Mouse (Mus musculus) liver, embryonic 14.5 days (tissue): ENCODE results near the gene Ucp3. TPM values are rescaled to one million over a fixed set of nuclear protein-coding genes. Genes with fewer than 3 reads are reported as not detected.

Experiments used
- ATAC-seq: fragments of 200-750 bp; cut with Nextera tagmentation; 2 replicates; pipeline ENCODE4 v1.8.0; 2017; ENCODE audit warnings: moderate number of reproducible peaks, mild to moderate bottlenecking, moderate library complexity; ENCODE audit not compliant: insufficient read depth
- DNase-seq, 3 experiments: peaks; one replicate each; pipeline ENCODE4 v3.0.0-alpha.2; 2012 to 2013; ENCODE audit warnings: low read depth in 3 of 3, low spot score in 3 of 3
- H3K27ac ChIP-seq: fragments of 300-500 bp; sonication (generic); 2 replicates; pipeline ENCODE4 v1.5.1; 2014; ENCODE audit warnings: moderate library complexity, mild to moderate bottlenecking, control low read depth, inconsistent platforms
- H3K27me3 ChIP-seq: fragments of 300-500 bp; sonication (generic); 2 replicates; pipeline ENCODE4 v1.6.1; 2014; ENCODE audit warnings: mild to moderate bottlenecking, low read length, moderate library complexity; ENCODE audit not compliant: control insufficient read depth, insufficient read depth
- H3K36me3 ChIP-seq: fragments of 300-500 bp; sonication (generic); replicated peaks from 2 replicates; pipeline ENCODE4 v1.6.1; 2014; ENCODE audit warnings: low read depth; ENCODE audit not compliant: control insufficient read depth, insufficient read depth
- H3K4me1 ChIP-seq, 2 experiments: fragments of 200-500 bp in 1 of 2; fragments of 300-500 bp in 1 of 2; sonication (generic) in 1 of 2; replicated peaks; 2 replicates each; pipeline ENCODE4 v1.6.1; 2012 to 2014; ENCODE audit warnings: antibody characterized with exemption in 1 of 2, inconsistent platforms in 1 of 2, low read length in 1 of 2; ENCODE audit not compliant: control insufficient read depth in 2 of 2, insufficient read depth in 2 of 2
- H3K4me2 ChIP-seq: fragments of 300-500 bp; sonication (generic); 2 replicates; pipeline ENCODE4 v1.6.1; 2014; ENCODE audit warnings: low read depth, mild to moderate bottlenecking, control low read depth, moderate library complexity
- H3K4me3 ChIP-seq, 2 experiments: fragments of 200-500 bp in 1 of 2; fragments of 300-500 bp in 1 of 2; sonication (generic) in 1 of 2; 2 replicates each; pipeline ENCODE4 v1.5.1; 2012 to 2014; ENCODE audit warnings: low read depth in 2 of 2, low read length in 2 of 2, mild to moderate bottlenecking in 2 of 2, control low read depth in 1 of 2, inconsistent platforms in 1 of 2, moderate library complexity in 1 of 2; ENCODE audit not compliant: insufficient read depth in 1 of 2
- H3K9ac ChIP-seq: fragments of 300-500 bp; sonication (generic); replicated peaks from 2 replicates; pipeline ENCODE4 v1.6.1; 2014; ENCODE audit warnings: mild to moderate bottlenecking, control low read depth, moderate library complexity
- H3K9me3 ChIP-seq: fragments of 300-500 bp; sonication (generic); 2 replicates; pipeline ENCODE4 v1.6.1; 2016; ENCODE audit warnings: low read length, mixed read lengths; ENCODE audit not compliant: control insufficient read depth
- CTCF ChIP-seq: IDR thresholded peaks from 2 replicates; pipeline ENCODE4 v1.5.1; 2016; ENCODE audit warnings: antibody characterized with exemption, low read depth, control low read depth
- EP300 ChIP-seq: IDR thresholded peaks from 2 replicates; pipeline ENCODE4 v1.6.1; 2016; ENCODE audit warnings: antibody characterized with exemption, low read depth
- WGBS: fragments of 180-500 bp; shearing (Covaris S2); extraction: QIAGEN DNeasy Blood & Tissue Kit; methylation state at CpG from one replicate; pipeline ENCODE4 v1.1.7; 2014; ENCODE audit not compliant: insufficient replicate concordance; 5-methylcytosine and 5-hydroxymethylcytosine counted together
- polyA plus RNA-seq, 2 experiments: library from polyadenylated mRNA; depleted of rRNA in 1 of 2; stranded (reverse) in 1 of 2; unstranded in 1 of 2; fragments of >200 nt; fragmentation: Nextera tagmentation in 1 of 2; extraction: Ambion mirVana in 1 of 2; gene quantifications; 2 replicates each; pipeline versions ENCODE4 v1.2.1 to v1.2.3; 2012 to 2014

Ucp3 gene
- polyA plus RNA-seq (2012; rRNA removed) (0.02 TPM in 1 of 2 replicates, not detected in the other), polyA plus RNA-seq (2014; fragmentation: Nextera tagmentation; extraction: Ambion mirVana) (not detected in 2 replicates)

DNA sequence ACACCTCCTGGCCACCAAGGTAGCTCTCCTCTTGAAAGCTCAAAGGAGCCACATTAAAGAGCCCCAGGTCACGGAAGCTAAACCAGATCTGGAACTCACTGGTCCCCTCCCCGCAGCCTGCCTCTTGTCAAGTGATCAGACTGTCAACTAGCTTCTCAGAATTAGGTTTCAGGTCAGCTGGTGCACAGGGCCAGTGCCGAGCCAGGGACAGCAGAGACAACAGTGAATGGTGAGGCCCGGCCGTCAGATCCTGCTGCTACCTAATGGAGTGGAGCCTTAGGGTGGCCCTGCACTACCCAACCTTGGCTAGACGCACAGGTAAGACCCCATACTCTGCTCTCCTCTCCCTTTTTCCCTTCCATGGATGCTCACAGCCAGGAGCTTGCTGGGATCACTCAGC, at the start of gene Ucp3:
Gene Ucp3, plus strand, starts transcription at position 214 of the 400 bp plus-strand sequence.
- H3K4me1 ChIP-seq, result peaks cover 24 to 30% of the 10 kb centered on the region in 2 experiments
- H3K4me2 ChIP-seq, result no peak within 1 kb of the TSS
- H3K27me3 ChIP-seq, result no peaks in the 10 kb centered on the region
- H3K9ac ChIP-seq, result no peak within 1 kb of the TSS
- H3K27ac ChIP-seq, result no peak within 1 kb of the TSS
- no peak within 1 kb of the TSS for H3K4me3 ChIP-seq
- DNase-seq (no peak), ATAC-seq (no peak)
- H3K36me3 ChIP-seq, result no peaks in the 10 kb centered on the region
- 73% methylated on average over 6 of the region's 6 CpGs for WGBS
- no peak for TF ChIP-seq EP300
- no peak for TF ChIP-seq CTCF
- no peaks in the 10 kb centered on the region for H3K9me3 ChIP-seq

DNA sequence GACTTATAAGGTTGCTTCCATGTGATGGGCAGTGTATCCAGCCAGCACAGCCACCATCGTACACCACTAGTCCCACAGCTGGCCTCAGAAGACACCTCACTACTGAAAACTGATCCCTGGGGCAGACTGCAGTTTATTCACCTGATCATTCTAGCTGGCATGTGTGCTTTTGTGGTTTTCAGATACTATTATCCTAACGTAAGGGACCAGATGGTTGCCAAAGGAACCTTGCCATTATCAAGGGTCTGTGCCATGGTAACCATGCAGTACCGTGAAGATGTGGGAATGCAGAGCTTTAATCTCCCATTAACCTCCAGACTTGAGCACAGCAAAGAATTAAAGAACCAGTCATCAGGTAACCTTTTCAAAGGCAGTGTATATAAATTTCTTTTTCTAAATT, 47.0 kb upstream of the Ucp3 start:
- Histone ChIP-seq H3K9ac (no peak overlapping the region), H3K4me3 (no peak overlapping the region), H3K27me3 (no peaks in the 10 kb centered on the region), H3K4me2 (no peak overlapping the region), H3K9me3 (no peaks in the 10 kb centered on the region), H3K27ac (no peak overlapping the region), H3K4me1 (no peaks in the 10 kb centered on the region), H3K36me3 (peaks cover 33% of the 10 kb centered on the region)
- 80% methylated on average over 3 of the region's 3 CpGs for WGBS
- ATAC-seq (no peak), DNase-seq (no peak)
- TF ChIP-seq EP300, result no peak
- no peak for TF ChIP-seq CTCF

DNA sequence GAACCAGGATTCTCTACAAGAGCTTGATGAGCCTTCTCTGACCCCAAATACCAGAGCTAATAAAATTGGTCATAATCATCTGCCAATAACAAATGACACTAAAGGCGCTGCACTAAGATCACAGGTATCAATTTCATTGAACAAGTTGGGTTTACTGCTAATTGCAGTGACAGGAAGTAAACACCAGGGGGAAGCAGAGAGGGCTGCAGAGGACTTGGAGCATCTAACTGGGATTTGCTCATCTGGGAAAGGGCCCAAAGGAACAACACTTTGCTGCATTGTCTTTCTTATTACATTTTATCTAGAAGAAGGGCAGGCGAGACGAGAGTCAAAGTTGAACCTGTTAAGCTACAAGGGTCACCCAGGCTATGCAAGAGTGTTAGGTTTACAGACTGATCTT, 43.7 kb upstream of the Ucp3 start:
- Histone ChIP-seq H3K9me3 (no peaks in the 10 kb centered on the region), H3K4me3 (no peak overlapping the region), H3K27me3 (no peaks in the 10 kb centered on the region), H3K36me3 (peaks cover 45% of the 10 kb centered on the region), H3K4me1 (no peaks in the 10 kb centered on the region), H3K27ac (no peak overlapping the region), H3K9ac (no peak overlapping the region), H3K4me2 (no peak overlapping the region)
- DNase-seq (peak; percentile 44), ATAC-seq (no peak)
- TF ChIP-seq EP300 (peak; percentile 20; the same call in 1 of the 2 replicates), CTCF (peak; percentile 95)
- WGBS, result 39% methylated on average over 3 of the region's 3 CpGs

DNA sequence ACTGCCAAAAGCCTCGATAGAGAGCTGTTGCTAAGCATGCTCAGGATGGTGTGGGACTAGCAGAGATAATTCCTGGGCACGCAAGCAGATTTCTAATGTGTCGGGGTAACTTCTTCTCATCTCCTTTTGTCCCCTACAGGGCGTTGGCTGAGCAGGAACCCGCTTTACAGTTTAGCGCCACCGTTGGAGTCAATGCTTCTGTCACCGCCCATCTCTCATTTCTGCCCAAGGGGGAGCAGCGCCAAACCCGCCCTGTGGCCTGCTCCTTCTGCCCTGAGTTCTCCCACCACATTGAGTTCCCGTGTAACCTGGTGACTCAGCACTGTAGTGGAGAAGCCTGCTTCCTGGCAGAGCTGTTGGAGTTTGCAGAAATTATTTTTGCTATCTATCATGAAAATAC, 42.9 kb upstream of the Ucp3 start:
- Histone ChIP-seq H3K36me3 (peaks cover 41% of the 10 kb centered on the region), H3K4me3 (no peak overlapping the region), H3K9me3 (no peaks in the 10 kb centered on the region), H3K9ac (no peak overlapping the region), H3K27ac (no peak overlapping the region), H3K4me1 (no peaks in the 10 kb centered on the region), H3K27me3 (no peaks in the 10 kb centered on the region), H3K4me2 (no peak overlapping the region)
- DNase-seq (no peak), ATAC-seq (no peak)
- TF ChIP-seq EP300 (no peak), CTCF (0 out of 2 replicates have a peak, but pooled peaks have one; percentile 11)
- 76% methylated on average over 11 of the region's 11 CpGs for WGBS

DNA sequence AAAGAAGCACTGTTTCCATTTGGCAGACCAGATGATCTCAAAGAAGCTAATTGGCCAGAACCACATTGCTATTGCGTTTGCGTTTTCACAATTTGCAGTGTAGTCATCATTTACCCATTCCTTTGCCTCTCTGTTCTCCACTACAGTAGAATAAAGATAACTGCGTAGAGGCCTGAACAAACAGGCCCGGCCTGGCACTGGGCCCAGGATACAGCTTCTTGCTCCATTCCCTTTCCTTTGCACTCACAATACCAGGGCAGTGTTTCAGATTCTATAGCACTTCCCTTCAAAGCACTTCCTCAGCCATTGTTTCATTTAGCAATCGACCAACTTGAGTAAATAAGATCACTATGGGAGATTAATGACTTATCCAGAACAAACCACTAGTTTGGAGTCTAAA, 41.7 kb upstream of the Ucp3 start:
- H3K27me3 ChIP-seq, result no peaks in the 10 kb centered on the region
- H3K4me3 ChIP-seq, result no peak overlapping the region
- H3K4me2 ChIP-seq, result no peak overlapping the region
- peaks cover 36% of the 10 kb centered on the region for H3K36me3 ChIP-seq
- DNase-seq (peak in 2 of 3 experiments; percentile 18 to 24), ATAC-seq (no peak)
- H3K9ac ChIP-seq, result no peak overlapping the region
- H3K27ac ChIP-seq, result no peak overlapping the region
- no peaks in the 10 kb centered on the region for H3K9me3 ChIP-seq
- WGBS, result 82% methylated on average over 5 of the region's 5 CpGs
- TF ChIP-seq EP300 (no peak), CTCF (no peak)
- H3K4me1 ChIP-seq, result no peaks in the 10 kb centered on the region
